9 mouse cellular contexts compared by ENCODE assay signal in the genomic region with DNA sequence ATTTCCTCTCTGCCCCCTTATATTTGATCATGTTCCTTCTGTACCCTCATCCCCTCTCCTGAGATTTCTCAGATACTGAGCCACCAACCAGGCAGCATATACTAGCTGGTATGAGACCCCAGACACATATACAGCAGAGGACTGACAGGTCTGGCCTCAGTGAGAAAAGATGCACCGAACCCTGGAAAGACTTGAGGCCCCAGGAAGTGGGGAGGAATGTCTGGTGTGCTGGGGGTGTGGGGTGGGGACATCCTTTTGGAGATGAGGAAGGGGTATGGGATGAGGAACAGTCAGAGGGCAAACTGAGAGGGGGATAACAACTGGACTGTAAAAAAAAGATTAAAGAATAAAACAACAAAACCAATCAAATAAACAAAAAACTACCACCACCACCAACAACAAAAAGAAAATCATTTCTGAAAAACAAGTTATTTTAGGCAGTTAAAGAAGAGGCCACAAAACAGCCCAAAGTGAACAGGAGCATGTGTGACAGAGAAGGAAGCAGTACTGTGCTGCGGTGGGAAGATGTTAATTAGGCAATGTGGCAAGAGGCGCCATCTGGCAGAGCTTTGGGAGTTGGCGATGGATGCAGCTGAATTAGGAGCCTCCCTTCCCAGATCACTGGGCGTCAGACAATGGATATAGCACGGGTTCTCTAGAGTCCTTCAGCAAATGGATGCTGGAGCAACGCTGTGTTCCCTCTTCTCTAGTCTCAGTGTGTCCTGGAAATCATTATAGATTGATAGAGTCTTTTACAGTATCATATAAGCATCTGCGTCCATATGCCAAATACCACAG. TPM values are rescaled to one million over a fixed set of nuclear protein-coding genes. Genes with fewer than 3 reads are reported as not detected.
DNase-seq lines count a peak whose midpoint lies in the region; ATAC-seq lines count a peak whose summit lies in the region.
"Had no signal": no experiment of that assay in that cellular context is flagged by ENCODE, and none has a peak within 500 bp of the region (broad histone marks: within the 10 kb centered on the region; RNA-seq: fewer than 3 reads in every experiment).

No protein-coding gene starts in this region.

- ATAC-seq in neural tube, embryonic 13.5 days (ENCODE audit: low read depth) = peak; percentile 92

- no peak overlapping the region for H3K4me2 ChIP-seq in neural tube, embryonic 13.5 days
- H3K4me2 ChIP-seq: embryonic facial prominence, embryonic 13.5 days had no signal

- H3K27ac ChIP-seq in neural tube, embryonic 13.5 days (replicated peaks) = peak overlapping the region; percentile 35
- H3K27ac ChIP-seq: embryonic facial prominence, embryonic 13.5 days had no signal

- no peaks in the 10 kb centered on the region for H3K27me3 ChIP-seq in neural tube, embryonic 13.5 days
- H3K27me3 ChIP-seq: embryonic facial prominence, embryonic 13.5 days had no signal

- 38% methylated on average over 8 of the region's 8 CpGs for WGBS in neural tube, embryonic 13.5 days

- no peak overlapping the region for H3K4me3 ChIP-seq in neural tube, embryonic 13.5 days
- H3K4me3 ChIP-seq: embryonic facial prominence, embryonic 13.5 days had no signal

- H3K9ac ChIP-seq in neural tube, embryonic 13.5 days = no peak overlapping the region
- H3K9ac ChIP-seq: embryonic facial prominence, embryonic 13.5 days had no signal

- no peaks in the 10 kb centered on the region for H3K36me3 ChIP-seq in neural tube, embryonic 13.5 days
- H3K36me3 ChIP-seq: embryonic facial prominence, embryonic 13.5 days had no signal

- peak; percentile 30 for DNase-seq in embryo, embryonic 11 days
- DNase-seq in frontal cortex, postnatal 10 days (ENCODE audit: low spot score in 2 of 2) = peak; percentile 45 to 48
- peak; percentile 77 to 78 for DNase-seq in layer of hippocampus, postnatal 36 days
- no peak for DNase-seq in lung, postnatal 10 days
- no peak for DNase-seq in heart, postnatal 36 days
- DNase-seq in Muller cell, postnatal 12 days (ENCODE audit: inconsistent ontology term) = no peak
- DNase-seq: kidney, adult 8-10 months had no signal

- no peaks in the 10 kb centered on the region for H3K9me3 ChIP-seq in neural tube, embryonic 13.5 days
- H3K9me3 ChIP-seq: embryonic facial prominence, embryonic 13.5 days had no signal

- intact Hi-C loops in heart, postnatal 36 days (cut with DNase I) = loop anchor here (5.0 kb wide), 1 partner anchor 135 kb away; no protein-coding TSS in a partner anchor

- peaks cover 9% of the 10 kb centered on the region; the same call in 1 of the 2 replicates for H3K4me1 ChIP-seq in neural tube, embryonic 13.5 days (replicated peaks)

RNA-seq across cellular contexts. Expression of a gene that starts 9.5 kb away (rescaled TPM):
- total RNA-seq in layer of hippocampus, postnatal 36 days (2021) = 10 to 100 TPM; 23.6 to 28.1 TPM
- 3.4 TPM in 2 replicates for polyA plus RNA-seq in neural tube, embryonic 13.5 days (2015; fragmentation: Nextera tagmentation; extraction: Ambion mirVana)
- 1 to 10 TPM; 5.9 to 6.8 TPM for total RNA-seq in heart, postnatal 36 days (2021)

Comparison
In these comparisons a context has a peak if more than half of its experiments do, and no peak if none do; other contexts are left out.
1. DNase-seq: peak in embryo, embryonic 11 days (single experiment), frontal cortex, postnatal 10 days (2 of 2) and layer of hippocampus, postnatal 36 days (2 of 2); none in lung, postnatal 10 days (single experiment), heart, postnatal 36 days (0 of 2) and Muller cell, postnatal 12 days (single experiment).